Mouse (Mus musculus): ENCODE measurements around the gene Camk1d.

- no peak for TF ChIP-seq CTCF (IDR thresholded peaks at IDR 0.05; ENCODE audit: borderline replicate concordance, extremely low read depth, insufficient read depth, insufficient read length)
- TF ChIP-seq POLR2A (IDR thresholded peaks at IDR 0.05; ENCODE audit: borderline replicate concordance, extremely low read depth, insufficient read depth, insufficient read length, poor library complexity, severe bottlenecking): no peak
Measured at GRCm38 (mm10) chr2:5631676-5632354, 82.5 kb downstream of the Camk1d start.
